Mouse (Mus musculus) adrenal gland, postnatal 10 days (tissue): ENCODE data around the gene B3gnt2. TPM values are rescaled to one million over a fixed set of nuclear protein-coding genes. Genes with fewer than 3 reads are reported as not detected.

Experiments
- DNase-seq: peaks from one replicate; pipeline ENCODE4 v3.0.0; 2021; ENCODE audit warnings: mixed read lengths
- total RNA-seq, 2 experiments: library from RNA; stranded (reverse); gene quantifications; 2 replicates each; pipeline ENCODE4 v1.2.3; 2021

Gene B3gnt2
- total RNA-seq, 2 experiments from 2014 or later: 30.1 to 36.3 TPM

DNA sequence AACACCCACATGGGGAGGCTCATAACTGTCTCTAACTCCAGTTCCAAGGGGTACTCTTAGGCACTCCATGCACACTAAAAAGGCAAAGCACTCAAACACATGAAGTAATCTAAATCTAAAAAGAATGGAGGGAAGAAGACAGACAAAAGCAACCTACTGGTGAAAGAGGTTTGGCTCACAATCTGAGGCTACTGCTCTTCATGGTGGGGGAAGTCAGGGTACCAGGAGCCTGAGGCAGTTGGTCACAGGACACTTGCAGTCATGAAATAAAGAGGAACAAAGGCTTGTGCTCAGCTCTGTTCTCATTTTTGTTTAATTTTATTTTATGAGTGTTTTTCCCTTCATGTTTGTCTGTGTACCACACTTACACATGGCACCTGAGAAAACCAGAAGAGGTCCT is 45.6 kb downstream of the B3gnt2 start:
- no peak for DNase-seq

DNA sequence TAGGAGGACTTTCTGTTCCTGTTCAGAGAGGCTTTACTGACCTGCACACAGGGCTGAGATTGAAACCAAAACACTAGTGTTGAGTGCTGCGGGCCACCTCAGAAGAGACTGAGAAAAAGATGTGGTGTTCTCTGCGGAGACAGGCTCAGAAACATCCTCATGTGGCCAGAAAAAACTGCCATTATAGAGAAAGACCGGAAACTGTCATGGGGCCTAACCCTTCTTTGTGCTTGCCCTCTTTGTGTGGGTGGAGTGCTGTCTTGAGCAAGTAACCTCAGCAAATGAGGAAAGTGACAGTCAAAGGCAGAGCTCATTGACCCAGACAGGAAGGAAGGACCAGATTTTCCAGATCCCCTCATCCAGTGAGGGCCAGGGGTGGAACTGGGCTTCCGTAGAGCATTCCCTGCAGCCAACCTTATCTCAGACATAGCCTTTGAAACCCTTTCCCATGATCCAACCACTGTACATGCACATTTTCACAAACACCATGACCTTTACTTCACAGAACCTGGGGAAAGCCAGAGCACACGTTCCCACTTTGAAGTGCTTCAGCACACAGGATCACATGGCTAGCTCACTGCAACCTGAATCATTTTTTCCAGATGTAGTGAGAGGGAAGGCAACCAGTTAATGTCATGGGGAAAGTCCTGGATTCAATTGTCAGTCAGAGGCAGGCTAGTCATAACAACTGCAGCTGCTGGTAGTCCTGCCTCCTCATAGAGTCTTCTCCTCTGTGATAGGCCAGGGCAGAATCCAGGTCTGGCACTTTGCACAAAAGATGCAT is 46.6 kb downstream of the B3gnt2 start:
- no peak for DNase-seq

DNA sequence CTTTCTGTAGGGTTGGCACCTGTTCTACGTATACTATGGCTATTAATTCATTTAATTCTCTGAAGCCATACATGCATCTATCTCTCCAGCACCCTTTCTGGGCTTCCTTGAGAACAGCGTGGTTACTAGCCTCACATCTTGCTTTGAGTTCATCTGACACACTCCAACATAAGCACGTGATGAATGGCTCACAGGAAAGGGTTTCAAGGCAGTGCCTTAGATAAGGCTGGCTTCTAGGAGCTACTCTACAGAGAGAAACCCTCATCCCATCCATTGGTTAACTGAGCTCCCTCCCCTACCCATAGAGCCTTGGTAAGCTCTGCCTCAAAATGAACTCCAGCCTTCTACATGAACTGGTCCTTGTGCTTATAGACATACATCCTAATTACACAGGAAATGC is 47.3 kb downstream of the B3gnt2 start:
- DNase-seq: no peak

DNA sequence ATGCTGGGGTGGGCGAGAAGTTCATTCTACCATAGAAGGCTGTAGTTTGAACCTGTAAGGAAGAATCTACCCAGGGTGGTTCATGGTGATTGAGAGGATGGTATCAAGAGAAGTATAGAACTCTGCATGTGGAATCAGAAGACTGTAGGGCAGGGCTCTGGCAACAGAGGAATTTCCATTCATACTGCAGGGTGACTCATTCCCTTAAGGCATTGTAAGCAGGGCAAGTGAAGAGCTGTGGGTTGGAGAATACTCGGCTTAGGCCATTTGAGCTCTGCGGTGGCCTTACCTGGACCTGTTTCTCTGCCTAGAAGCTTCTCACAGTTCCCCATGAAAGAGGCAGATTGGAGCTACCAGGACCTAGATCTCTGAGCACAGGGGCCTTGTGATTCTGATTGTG is 49.3 kb downstream of the B3gnt2 start:
- no peak for DNase-seq

DNA sequence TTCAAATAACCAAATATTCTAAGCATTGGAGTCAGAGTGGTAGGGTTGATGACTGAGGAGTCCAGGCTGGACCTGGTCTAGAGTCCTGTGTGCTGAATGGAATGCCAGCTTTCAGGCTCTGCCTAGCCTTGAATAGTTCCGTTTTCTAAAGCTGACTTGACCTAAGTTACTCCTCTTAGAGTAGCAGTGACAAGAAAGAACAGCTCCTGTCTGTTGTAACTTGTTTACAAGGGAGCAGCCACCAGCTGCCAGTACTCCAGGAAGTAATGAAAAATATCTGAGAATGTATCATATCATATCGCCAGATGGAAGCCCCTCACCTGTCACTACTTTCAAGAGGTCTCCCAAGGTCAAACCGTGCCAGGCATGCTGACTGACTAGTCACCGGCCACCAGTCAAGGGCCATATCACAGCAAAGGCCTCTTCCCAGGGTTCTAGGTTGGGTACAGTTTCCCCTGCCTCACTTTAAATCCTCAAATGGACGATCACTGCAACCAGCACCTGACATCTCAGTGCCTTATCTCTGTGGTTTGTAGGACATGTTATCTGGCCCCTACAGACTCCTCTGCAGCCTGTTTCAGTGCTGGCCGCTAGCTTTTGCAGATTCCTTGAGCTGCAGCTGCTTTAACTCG is 51.2 kb downstream of the B3gnt2 start:
- DNase-seq: no peak

DNA sequence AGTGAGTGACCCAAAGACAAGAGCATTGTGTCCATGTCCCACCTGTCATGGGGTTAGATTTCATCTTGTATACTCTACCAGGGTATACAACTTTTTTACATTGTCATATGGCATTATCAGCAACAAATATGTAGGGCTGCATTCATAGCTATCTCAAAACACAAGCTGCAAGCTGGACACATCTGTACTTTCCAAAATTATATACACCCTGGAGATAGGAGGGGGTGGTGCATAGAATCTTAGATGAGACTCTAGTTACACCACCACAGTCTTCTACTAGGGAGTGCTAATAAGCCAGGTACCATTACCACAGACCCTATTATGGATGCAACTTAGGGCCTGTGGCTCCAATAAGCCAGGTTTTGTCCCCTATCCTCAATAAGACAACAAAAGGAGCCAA is 52.7 kb downstream of the B3gnt2 start:
- DNase-seq: no peak

DNA sequence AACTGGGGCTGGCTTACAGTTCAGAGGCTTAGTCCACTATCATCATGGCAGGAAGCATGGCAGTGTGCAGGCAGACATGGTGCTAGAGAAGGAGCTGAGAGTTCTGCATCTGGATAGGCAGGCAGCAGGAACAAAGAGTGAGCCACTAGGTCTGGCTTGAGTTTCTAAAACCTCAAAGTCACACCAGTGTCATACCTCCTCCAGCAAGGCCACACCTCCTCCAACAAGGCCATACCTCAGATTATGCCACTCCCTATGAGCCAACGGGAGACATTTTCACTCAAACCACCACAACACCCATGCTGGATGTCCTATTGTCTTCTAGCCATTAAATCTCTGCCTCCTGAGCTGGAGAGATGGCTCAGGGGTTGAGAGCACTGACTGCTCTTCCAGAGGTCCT is 55.6 kb downstream of the B3gnt2 start:
- DNase-seq: no peak

DNA sequence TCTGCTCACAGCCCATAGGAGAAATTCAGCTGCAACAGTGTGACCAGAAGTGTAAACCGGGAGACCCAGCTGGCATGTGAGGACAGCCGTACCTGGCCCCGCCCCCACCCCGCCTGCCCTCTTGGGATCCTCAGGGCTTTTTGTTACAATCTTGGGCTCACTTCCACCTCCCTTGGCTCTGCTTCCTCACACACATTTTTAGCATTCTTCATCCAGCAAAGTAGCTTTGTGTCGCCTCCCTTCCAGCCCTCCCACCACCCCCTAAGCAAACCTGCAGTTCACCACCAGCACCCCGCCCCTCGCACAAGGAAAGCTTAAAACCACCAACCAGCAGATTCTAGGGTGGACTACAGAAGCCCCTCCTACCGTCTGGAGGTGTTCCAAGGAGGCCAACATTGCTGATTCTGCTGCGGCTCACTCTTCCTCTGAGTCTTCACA is 60.8 kb downstream of the B3gnt2 start:
- DNase-seq: no peak

DNA sequence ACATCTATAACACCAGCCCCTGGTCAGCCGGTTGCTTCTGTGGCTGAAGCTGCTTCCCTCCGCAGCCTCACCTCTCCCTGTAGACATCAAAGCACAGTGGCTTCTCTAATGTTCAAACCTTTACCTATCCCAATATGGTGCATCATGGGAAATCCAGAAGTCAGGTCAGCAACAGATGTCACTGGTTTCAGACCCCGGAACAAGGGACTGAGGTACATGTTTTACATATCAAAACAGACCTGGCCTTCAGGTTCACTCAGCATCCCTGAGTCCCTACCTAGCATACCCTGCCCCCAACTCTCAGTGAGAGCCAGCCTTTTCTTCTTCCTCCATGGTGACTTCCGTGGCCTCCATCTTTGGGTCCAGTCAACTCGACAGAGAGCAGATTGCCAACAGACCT is 61.8 kb downstream of the B3gnt2 start:
- no peak for DNase-seq

DNA sequence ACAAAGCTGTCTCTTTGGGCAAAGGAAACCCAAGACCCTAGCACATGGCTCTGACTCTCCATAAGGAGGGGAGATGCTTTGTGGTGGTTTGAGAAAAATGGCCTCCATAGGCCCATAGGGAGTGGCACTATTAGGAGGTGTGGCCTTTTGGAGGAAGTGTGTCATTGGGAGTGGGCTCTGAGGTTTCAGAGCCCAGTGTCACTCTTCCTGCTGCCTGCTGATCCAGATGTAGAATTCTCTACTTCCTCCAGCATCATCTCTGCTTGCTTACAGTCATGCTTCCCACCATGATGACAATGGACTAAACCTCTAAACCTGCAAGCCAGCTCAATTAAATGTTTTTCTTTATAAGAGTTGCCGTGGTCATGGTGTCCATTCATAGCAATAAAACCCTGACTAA is 66.0 kb downstream of the B3gnt2 start:
- no peak for DNase-seq

DNA sequence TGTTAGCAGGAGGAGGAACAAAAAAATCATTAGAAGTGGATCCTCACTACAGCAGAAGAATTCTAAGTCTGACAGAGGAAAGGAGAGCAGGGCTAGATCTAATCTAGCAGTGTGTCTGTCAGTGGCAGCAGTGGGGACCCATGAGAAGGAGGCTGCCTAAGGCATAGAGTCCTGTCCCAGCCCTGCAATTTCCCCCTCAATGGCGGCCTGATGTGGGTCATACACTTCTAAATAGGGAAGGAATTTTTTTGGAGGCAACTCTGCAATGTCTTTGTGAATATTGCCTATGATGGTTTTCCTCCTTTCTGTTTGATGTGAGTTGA is 66.9 kb downstream of the B3gnt2 start:
- DNase-seq: no peak

DNA sequence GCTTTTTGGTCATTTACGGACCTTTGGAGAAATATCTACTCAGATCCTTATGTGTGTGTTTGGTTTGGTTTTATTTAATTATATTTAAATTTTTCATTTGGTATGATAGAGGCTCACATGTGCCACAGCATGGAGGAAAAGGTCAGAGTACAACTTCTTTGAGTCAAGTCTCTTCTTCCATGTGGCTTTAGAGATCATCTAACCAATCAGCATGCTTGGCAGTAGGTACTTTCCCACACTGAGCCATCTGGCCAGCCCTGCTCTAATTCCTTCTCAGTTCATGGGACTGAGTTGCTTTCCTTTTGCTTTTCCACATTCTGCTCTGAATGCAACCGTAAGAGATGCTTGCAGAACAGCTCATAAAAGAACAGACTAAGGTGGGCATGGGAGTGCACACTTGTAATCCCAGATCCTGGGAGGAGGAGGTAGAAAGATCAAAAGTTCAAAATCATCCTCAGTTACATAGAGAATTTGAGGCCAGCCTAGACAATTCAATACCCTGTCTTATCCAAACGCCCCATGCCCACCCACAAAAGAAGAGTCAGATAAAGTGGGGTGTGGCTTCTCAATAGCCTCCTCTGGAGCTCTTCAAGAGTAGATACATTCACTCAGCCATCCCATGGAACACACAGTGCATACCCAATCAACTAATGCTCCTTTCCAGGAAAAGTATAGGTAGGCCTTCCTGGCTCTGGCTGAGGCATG is 67.4 kb downstream of the B3gnt2 start:
- DNase-seq: no peak

DNA sequence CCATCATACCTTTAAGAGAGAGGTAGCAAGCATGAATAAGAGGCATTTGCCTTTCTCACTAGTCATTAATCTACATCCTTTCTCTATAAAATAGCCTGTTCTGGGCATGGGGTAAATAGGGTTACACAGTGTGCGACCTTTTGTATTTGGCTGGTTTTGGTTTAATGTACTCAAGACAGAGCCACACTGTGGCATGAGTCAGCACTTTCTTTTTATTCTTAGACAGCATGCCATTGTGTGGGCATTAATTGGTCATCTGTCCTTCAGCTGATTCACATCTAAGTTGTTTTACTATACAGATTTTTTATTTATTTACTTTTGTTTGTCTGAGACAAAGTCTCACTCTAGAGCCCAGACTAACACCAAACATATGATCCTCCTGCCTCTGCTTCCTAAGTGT is 68.6 kb downstream of the B3gnt2 start:
- DNase-seq: no peak

DNA sequence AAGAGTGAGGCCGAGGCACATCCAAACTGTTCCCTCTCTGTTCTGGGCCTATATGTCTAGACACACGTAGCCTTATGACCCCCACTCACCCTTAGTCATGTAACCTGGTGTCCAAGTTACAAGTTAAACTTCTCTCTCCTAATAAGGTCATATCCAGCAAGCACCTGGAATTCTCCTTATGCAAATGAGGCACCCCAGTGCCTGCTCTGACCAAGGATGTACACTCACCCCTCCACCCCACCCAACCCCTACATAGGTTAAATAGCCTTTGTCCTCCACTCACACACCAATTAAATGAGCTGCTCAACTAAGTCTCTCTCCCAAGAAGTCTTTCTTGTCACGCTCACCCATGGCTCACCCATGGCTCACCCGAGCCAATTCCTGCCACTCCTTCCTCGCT is 69.0 kb downstream of the B3gnt2 start:
- DNase-seq: no peak

DNA sequence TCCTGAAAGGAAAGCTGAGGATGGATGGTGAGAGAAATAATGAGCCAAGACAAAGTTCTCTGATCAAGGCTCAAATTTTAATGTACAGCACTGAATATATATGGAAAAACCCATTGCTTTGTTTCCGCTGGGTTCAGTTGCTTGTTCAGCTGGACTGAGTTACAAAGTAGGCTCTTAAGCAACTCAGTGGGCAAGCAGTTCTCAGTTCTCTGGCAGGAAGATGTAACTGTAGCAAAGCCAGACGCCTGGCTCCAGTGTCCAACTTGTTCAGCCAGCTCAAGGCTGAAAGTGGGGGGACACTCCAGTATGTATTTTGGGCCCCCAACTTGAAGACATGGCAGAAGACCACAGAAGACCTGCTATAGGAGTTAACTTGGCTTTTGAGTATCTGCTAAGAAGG is 72.9 kb downstream of the B3gnt2 start:
- DNase-seq: no peak

DNA sequence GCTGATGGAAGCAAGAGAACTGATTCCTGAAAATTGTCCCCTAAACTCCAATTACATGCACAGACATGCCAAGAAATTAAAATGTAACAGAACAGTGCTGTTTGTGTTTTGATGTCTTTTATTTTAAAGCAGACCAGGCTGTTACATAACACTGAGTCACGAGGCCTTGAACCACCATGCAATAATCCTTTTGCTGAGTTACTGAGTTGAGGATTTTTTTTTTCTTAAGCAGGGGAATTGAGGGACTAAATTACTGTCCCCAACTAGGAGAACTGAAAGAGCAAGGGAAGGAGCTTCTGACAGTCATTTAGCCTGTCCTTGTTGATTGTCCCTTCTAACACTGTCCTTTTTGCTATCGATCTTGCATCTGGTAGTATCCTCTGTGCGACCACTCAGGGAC is 76.3 kb downstream of the B3gnt2 start:
- peak; percentile 43 for DNase-seq

DNA sequence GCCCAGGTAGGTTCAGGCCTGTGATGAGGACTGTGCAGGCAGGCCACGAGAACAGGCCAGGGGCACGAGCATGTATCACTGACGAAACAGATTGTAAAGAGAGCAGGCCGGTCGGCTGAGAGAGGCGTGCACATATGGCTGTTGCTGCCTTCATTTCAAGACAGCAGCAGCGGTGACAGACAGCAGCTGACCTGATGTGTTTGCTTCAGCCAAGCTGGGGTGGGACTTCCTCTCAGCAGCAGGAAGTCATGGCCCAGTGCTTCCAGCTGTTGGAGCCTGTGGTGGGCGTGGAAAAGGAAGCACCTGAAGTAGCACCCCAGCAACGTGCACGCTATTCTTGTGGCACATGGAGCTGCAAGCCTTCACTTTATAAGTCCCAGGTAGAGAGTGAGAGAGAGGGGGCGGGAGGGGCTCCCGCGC is 78.0 kb downstream of the B3gnt2 start:
- DNase-seq: no peak

DNA sequence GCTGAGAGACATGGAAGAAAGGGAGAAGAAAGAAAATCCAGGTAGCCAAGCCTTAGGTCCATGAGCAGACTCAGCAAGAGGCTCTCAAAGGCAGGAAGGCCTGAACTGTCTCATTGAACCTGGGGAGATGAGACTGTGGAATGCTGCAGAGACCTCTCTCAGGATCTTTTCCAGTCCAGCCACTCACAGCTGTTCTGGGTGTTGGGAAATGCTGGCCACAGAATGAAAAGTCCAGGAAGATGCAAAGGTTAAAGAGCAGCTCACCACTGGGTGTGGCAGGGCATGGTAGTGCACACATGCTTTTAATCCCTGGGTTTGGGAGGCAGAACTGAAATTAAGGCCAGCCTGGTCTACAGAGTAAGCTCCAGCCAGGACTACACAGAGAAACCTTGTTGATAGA is 79.6 kb downstream of the B3gnt2 start:
- no peak for DNase-seq

DNA sequence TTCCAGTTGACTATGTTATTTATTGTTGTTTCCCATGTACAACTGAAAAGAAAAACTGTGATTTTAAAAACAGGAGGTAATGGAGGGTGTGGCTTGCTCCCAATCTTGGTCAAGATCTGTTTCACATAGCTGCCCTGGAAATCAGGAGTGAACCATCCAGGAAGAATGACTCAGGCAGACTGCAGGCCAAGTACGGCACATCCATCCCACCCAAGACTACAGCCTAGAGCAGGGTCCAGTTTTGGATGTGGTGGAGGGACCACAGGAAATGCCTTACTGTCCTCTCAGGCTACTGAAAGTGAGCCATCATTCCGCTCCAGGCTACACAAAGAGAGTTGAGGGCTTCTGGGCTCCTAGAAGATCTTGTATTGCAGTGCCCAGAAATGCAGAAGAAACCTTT is 80.0 kb downstream of the B3gnt2 start:
- no peak for DNase-seq

DNA sequence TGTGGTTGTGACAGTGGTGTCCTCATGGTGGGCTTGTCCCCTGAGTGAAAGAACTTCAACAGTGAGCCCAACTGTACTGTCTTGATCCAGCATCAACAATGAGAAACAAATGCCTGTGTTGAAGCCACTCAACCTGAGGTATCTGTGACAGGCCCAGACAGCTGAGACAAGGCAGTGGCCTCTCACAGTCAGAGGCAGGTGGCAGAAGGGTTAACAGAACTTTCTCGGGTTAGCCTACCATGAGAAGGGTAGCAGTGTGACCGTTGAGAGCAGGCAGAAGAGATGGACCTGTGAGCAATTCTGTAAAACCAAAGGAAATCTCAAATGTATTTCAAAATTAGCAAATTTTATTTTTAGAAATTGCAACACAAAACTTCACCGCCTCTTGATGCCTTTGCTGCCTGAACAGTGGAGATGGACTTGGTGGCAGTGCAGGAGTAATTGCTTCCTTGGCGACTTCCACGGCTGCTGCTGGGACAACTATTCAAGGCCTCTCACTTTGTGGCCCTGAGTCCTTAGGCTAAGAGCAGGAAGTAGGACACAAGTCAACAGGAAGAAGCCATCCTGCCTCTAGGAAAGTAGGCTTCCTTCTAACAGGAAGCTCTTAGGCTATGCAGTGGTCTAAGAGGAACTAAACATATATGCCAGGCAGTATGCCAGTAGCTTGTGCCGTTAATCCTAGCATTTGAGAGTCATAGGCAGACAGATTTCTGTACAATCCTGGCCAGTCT is 80.8 kb downstream of the B3gnt2 start:
- no peak for DNase-seq

DNA sequence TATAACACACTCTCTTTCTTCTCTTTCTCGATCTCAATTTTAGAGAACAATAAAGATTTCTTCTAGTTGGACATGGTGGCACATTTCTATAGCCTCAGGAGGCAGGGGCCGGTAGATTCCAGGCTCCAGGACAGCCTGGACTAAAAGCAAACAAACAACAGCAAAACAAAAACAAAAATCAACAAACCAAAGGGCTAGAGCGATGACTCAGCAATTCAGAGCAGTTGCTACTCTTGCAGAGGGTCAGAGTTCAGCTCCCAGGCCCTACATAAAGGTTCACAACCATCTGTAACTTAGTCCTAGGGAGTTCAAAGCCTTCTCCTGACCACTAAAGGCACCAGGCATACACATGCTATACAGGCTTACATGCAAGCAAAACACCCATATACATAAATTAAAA is 82.2 kb downstream of the B3gnt2 start:
- DNase-seq: no peak

DNA sequence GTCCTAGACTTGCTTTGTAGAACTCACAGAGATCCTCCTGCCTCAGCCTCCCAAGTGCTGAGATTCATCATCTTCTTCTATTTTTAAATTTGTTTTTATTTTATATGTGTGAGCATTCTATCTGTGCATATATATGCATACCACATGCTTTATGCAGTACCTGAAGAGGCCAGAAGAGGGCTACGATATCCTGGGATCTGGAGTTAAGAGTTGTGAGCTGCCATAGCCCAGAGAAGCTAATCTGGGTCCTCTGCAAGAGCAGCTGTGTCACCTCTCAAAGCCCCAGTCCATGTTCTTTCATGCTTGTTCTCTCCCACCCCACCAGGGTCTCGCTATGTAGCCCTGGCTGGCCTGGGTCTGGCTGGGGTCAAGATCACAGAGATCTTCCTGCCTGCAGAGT is 83.2 kb downstream of the B3gnt2 start:
- no peak for DNase-seq

DNA sequence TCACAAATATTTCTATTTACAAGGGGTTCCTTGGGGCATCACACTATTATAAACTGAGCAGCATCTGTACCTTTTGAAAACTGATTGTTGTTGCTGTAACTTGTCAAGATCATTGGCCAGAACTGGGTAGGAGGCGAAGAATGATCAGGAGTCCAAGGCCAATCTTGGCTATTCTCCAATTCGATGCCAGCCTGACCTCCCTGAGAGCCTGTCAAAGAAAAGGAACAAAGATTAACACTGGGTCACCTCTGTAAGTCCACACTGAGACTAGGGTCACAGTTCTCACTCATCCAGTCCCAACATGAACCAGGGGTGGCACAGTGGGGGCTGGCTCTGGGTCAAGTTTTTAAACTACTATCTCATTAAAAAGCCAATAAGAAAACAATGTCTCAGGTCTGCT is 85.9 kb downstream of the B3gnt2 start:
- DNase-seq: no peak
